Mouse (Mus musculus): ENCODE data around the gene Mcoln2.

Mcoln2 gene

GRCm38 (mm10) chr3:146228559-146229310 is 79.1 kb downstream of the Mcoln2 start:
- DNase-seq (ENCODE audit: low spot score) = no peak

- no peak for DNase-seq (ENCODE audit: low spot score)
Observed at GRCm38 (mm10) chr3:146232708-146233107, 83.1 kb downstream of the Mcoln2 start.

- DNase-seq (ENCODE audit: low spot score) = no peak
Observed at GRCm38 (mm10) chr3:146233741-146234140, 84.1 kb downstream of the Mcoln2 start.

GRCm38 (mm10) chr3:146234530-146234929 is 84.9 kb downstream of the Mcoln2 start:
- DNase-seq (ENCODE audit: low spot score) = no peak

GRCm38 (mm10) chr3:146236280-146236679 is 86.6 kb downstream of the Mcoln2 start:
- DNase-seq (ENCODE audit: low spot score) = no peak

GRCm38 (mm10) chr3:146237676-146238075 is 88.0 kb downstream of the Mcoln2 start:
- DNase-seq (ENCODE audit: low spot score) = no peak

GRCm38 (mm10) chr3:146244630-146245029 is 95.0 kb downstream of the Mcoln2 start:
- no peak for DNase-seq (ENCODE audit: low spot score)
